Mouse (Mus musculus): Measurements from ENCODE around the gene Zfp882. TPM values are rescaled to one million over a fixed set of nuclear protein-coding genes. Genes with fewer than 3 reads are reported as not detected.
"Not testable (repeated sequence)": the region's sequence is repeated elsewhere in the genome, so short reads cannot be mapped to it uniquely, and the experiment has no call there.

The Zfp882 gene
- polyA plus RNA-seq (2015; fragmentation: Nextera tagmentation; extraction: Ambion mirVana): 4.9 and 5.1 TPM in 2 replicates

DNA sequence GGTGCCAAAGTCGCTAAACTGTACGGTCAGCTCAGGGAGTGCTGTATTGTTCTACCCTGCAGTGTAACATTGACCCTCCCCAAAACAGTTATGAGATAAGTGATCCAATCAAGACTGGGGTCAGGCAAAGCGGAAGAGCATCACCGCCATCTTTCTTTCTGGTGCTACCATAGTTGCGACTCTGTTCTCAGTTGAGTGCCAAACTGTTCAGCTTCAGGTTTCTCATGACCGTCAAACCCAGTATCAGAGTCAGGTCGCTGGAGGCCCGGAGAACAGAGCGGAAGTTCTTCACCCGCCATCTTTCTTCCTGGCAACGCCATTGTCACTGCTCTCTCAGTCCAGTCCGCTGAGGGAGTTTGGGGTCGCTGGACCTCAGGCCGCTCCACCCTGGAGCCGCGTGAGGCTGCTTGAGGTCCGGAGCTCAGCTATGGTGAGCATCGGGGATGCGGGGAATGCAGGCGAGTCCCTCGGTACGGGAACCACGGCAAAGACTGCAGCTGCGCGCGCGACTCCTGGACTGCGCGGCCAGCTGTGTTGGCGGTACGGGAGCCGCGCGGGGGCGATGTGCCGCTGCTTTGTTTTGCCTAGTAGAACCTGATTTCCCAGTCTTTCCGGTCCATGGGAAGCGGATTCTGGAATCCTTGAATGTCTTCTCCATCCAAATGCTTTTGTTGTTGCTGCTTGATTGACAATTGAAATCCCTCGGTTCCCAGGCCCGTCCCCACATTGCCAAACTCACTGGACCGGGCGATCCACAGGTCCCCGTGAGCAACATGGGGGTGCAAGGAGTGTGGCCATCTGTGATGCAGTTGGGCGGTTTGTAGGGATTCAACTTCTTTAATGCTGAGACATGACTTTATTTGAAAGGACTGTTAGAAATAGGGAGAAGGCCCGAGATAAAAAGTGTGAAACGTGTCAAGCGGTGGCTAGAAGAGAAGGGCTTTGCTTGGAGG is at the start of gene Zfp882, which contains the start of gene Zfp617:
Gene Zfp882, plus strand, starts transcription at position 300 of the 953 bp plus-strand sequence.
Gene Zfp617, plus strand, starts transcription at position 327 of the 953 bp plus-strand sequence.
- DNase-seq (ENCODE audit: low spot score): peak; percentile 89

DNA sequence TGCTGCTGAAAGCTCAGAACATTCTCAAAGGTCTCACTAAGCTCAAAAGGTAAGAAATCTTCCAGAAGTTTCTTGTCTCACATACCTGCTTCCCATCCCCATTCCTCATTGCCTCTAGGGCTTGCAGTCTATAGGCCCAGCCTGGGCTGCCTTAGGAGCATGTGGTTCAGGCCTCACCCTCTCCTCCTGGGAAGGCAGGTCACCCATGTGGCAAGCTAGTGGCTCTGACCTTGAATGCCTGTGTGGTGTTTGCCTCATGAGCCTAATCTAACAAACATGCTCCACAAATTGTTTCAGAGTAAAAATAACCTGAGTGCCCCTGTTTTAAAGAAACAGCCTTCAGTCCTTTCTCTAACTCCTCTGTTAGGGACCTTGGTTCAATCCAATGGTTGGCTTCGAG is 46.9 kb upstream of the Zfp882 start:
- not testable (repeated sequence) for DNase-seq (ENCODE audit: low spot score)

DNA sequence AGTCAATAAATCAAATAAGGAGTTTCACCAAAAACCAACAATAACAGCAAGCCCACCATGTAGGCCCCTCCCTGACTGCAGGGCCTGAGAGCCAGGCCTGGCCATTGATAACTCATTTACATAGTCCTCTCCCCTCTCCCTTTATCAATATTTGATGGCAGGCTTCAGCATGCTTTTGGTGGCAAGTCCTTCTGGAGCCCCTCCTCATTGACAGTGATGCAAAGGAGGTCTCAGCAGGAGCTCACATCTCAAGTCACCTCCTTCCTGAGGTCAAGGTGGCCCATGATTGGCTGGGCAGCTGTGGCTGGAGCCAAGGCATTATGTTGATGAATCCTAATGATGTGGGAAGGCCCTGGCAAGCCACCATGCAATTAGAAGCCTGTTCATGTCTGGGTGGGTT is 46.4 kb upstream of the Zfp882 start:
- DNase-seq (ENCODE audit: low spot score): not testable (repeated sequence)

DNA sequence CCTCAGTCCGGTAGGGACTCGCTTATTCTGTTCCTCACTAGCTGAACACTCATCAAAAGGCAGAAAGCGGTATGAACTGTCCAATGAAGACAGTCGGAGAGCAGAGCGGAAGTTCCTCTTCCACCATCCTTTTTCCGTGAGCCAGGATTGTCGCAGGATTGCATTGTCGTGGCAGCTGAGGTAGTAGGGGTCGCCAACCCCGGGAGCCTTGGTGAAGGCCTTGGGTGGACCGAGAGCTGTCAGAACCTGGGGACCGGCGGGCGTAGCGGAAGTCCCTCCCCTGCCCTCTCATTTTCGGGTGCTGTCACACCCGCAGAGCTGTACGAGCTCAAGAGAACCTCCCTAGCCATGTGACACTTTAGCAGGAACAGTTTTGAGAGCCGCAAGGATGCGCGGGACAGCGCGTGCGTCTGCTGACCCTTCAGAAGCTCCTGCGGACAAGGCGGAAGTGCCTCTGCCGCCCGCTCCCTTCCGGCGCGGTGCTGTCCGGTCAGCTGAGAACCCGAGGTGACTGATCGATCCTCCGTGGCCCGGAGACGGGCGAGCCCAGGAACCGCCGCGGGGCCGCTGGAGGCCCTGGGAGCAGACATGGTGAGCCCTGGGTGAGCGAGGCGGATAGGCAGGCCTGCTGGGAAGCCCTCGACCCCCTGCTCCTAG is 26.7 kb upstream of the Zfp882 start, which contains the start of gene Zfp709:
Gene Zfp709, plus strand, starts transcription at position 402 of the 657 bp plus-strand sequence.
- peak; percentile 67 for DNase-seq (ENCODE audit: low spot score)

DNA sequence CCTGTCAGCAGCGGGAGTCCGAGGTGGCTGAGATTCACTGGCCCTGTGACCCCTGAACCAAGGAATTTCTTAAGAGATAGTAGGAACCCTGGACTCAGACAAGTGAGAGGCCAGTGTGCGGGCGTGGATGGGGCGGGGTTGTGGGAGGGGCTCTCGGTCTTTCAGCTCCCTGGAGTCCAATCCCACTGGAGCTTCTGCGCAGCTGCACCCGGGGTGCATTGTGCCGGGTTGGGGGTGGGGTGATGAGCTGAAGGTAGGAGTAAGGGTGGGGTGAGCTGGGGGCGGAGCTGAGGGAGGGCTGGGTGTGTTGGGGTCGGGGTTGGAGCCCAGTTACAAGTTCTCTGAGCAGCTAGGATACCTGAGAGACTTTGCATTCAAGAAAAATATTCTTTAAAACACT is 7.7 kb upstream of the Zfp882 start:
- not testable (repeated sequence) for DNase-seq (ENCODE audit: low spot score)

- DNase-seq (ENCODE audit: low spot score): not testable (repeated sequence)
These were observed 5.3 kb upstream of the Zfp882 start for GRCm38 (mm10) chr8:71903084-71903483.

DNA sequence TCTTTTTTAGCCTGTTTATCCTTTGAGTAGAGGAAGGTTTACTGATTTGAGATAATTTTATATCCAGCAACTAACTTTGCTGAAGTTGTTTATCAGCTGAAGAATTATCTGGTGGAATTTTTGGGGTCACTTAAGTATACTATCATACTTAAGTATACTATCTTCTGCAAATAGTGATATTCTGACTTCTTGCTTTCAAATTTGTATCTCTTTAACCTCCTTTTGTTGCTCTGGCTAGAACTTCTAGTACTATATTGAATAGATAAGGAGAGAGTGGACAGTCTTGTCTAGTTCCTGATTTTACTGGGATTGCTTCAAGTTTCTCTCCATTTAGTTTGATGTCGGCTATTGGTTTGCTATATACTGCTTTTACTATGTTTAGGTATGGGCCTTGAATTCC is 1.6 kb upstream of the Zfp882 start:
- DNase-seq (ENCODE audit: low spot score): no peak

DNA sequence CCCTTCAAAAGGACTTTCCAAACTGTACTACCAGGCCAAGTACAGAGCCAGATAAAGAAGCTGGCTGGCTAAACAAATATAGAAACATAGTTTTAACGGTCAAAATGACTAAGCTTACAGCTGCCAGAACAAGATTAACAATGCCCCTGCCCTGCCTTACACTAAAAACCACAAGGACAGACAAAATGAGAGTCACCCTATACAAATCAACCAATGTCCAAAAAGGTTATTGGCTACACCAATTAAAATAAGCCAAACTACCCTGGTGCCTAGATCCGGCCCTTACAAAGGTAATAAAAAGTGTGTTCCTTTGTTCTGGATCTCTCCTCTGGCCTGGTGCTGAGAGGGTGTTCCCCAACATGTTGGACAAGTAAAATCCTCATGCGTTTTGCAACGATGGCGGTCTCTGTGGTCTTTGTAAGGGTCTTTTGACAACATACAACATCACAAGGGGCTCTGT is 580 bp upstream of the Zfp882 start:
- DNase-seq (ENCODE audit: low spot score): no peak

- DNase-seq (ENCODE audit: low spot score): no peak
These were observed 3.9 kb downstream of the Zfp882 start for GRCm38 (mm10) chr8:71912286-71912685.

DNA sequence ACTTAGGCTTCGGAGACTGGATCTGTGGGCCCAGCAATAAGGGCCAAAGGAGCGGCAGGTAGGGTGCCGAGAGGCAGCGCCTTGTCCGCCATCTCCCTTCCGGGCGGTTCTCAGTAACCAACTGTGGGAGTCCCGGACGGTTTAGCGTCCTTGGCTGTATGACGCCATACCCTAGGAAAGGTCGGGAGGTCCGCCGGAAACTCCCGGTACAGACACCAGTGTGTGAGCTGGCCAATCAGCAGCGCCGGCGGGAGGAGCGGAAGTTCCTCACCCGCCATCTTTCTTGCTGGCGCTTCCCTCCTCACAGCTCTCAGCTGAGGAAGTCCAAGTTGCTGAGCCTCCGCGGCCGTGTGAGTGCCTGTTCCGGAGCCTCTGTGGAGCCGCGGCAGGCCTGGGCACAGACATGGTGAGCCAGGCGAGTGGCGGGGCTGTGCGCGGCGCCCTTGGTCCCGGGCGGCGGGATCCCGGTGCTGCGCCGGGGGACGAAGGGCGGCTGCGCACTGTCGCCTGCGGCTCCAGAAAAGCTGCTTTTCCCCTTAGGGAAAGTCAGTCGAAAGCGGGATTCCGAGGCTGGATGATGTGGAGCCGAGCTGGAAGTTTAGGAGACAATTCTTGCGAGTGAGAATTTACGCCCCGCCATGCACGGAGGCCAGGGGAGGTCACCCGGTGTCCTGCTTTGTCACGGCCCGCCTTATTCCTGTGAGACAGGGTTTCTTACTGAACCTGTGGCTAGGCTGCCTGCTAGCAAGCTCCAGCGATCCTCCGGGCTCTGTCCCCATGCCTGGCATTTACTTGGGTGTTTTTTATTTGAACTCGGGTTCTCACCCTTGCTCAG is 14.4 kb downstream of the Zfp882 start:
- peak; percentile 94 for DNase-seq (ENCODE audit: low spot score)

- DNase-seq (ENCODE audit: low spot score): no peak
These were observed 17.4 kb downstream of the Zfp882 start for GRCm38 (mm10) chr8:71925791-71926190.

GRCm38 (mm10) chr8:71926551-71926950 is 18.1 kb downstream of the Zfp882 start:
- DNase-seq (ENCODE audit: low spot score): no peak

DNA sequence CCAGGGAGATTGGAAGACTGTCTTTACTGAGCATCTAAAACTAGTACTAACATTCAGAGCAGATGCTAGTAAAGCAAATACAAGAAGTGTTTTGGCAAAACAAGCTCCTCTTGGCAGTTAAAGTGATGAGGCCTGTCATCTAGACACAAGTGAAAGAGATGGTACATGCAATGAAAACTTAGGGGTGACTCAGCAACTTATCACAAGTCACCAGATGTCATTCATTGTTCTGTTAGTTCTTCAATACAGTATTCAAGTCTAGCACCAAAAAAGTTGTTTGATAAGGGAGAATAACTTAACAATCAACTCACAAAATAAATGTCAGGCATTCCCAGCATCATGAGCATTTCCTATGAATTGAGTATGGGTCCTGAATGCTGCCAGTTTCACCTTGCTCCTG is 19.4 kb downstream of the Zfp882 start:
- DNase-seq (ENCODE audit: low spot score): no peak

DNA sequence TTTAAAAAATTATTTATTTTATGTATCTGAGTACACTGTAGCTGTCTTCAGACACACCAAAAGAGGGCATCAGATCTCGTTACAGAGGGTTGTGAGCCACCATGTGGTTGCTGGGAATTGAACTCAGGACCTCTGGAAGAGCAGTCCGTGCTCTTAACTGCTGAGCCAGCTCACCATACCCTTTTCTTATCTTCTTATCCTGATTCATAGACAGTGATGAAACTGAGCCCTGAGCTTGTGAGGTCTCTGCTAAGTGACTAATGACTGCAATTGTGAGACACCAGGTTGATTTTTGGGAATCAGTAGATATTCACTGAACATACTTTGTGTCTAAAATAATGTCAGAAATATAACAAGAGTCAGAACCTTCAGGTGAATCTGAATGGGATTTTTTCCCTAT is 29.6 kb downstream of the Zfp882 start:
- not testable (repeated sequence) for DNase-seq (ENCODE audit: low spot score)

GRCm38 (mm10) chr8:71940293-71941208 is 32.1 kb downstream of the Zfp882 start:
- DNase-seq (ENCODE audit: low spot score): no peak

DNA sequence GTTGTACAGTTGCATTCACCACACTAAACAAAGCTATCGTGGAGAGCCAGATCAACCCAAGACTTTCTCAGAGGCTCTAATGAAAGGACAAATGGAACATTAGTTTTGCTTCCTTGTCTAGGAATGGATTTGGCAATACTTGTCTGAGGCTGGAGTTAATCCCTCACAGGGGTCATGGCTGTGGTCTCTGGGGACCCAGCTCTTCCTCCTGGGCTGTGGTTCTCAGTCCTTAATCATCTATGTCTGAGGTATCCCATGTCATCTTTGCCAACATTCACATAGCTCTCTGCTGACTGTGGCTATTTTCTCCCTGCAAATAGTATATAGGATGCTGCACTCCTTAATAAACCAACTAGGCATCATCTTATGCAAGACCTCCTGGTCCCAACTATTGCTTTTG is 33.4 kb downstream of the Zfp882 start:
- DNase-seq (ENCODE audit: low spot score): no peak

- no peak for DNase-seq (ENCODE audit: low spot score)
These were observed 40.2 kb downstream of the Zfp882 start for GRCm38 (mm10) chr8:71948624-71949023.

DNA sequence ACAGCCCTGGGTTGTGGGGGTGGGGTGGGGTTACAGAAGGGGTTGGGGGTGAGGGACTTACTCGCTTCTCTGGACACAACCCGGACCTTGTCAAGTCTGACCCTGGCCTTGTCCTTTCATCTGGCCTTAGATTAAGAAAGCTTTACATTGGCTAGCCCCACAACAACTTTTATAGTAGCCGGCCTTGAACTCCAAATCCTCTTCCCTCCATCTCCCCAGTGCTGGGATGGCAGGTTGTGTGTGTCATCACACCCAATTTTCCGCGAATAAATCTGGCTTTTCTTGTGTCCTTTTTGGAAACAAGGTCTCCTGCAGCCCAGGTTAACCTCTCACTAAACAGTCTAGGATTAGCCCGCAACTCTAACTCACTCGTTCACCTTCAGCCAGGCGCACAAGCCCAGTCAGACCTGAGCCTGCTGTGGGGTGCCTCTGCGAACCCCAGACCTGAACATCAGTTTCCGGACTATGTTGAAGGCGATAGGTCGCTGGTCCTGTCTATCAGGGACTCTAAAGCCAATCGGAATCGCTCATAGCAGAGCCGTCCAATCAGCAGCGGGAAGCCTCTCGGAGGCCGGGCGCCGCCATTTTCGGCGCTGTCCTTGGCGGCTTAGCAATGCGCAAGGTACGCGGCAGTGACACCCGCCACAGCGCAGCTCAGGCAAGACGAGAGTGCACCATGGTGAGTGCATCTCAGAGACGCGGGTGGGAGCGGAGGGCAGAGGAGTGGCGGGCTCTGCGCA is 42.2 kb downstream of the Zfp882 start, which contains the start of gene Zfp961:
Gene Zfp961, plus strand, starts transcription at position 557 of the 740 bp plus-strand sequence.
- peak; percentile 99 for DNase-seq (ENCODE audit: low spot score)

Data from thymus, postnatal 0 days (tissue).